Mouse (Mus musculus) 416B (cell line): ENCODE data around the gene Map7.
A peak's percentile ranks its signal among the peaks of the same experiment; 100 is the strongest.

Source experiments
- DNase-seq: peaks from one replicate; pipeline ENCODE4 v3.0.0; 2011; ENCODE audit warnings: low read depth

Gene Map7

GRCm38 (mm10) chr10:20186800-20187273 lies 38.6 kb downstream of the Map7 start:
- DNase-seq, result peak; percentile 40

- DNase-seq, result no peak
Measured at GRCm38 (mm10) chr10:20190139-20190747, 42.0 kb downstream of the Map7 start.

GRCm38 (mm10) chr10:20194847-20195540 lies 46.7 kb downstream of the Map7 start:
- no peak for DNase-seq

GRCm38 (mm10) chr10:20197039-20197438 lies 48.8 kb downstream of the Map7 start:
- peak; percentile 51 for DNase-seq

- peak; percentile 48 for DNase-seq
Measured at GRCm38 (mm10) chr10:20198968-20199737, 50.9 kb downstream of the Map7 start.

GRCm38 (mm10) chr10:20201236-20201635 lies 53.0 kb downstream of the Map7 start:
- DNase-seq, result no peak

GRCm38 (mm10) chr10:20202171-20202570 lies 53.9 kb downstream of the Map7 start:
- DNase-seq, result no peak

- DNase-seq, result no peak
Measured at GRCm38 (mm10) chr10:20202818-20203217, 54.5 kb downstream of the Map7 start.

GRCm38 (mm10) chr10:20203502-20203901 lies 55.2 kb downstream of the Map7 start:
- DNase-seq, result no peak

- peak; percentile 46 for DNase-seq
Measured at GRCm38 (mm10) chr10:20204696-20205431, 56.6 kb downstream of the Map7 start.

GRCm38 (mm10) chr10:20206966-20207365 lies 58.7 kb downstream of the Map7 start:
- no peak for DNase-seq

GRCm38 (mm10) chr10:20209609-20210341 lies 61.5 kb downstream of the Map7 start:
- DNase-seq, result no peak

GRCm38 (mm10) chr10:20214418-20214817 lies 66.1 kb downstream of the Map7 start:
- no peak for DNase-seq

GRCm38 (mm10) chr10:20216982-20217381 lies 68.7 kb downstream of the Map7 start:
- DNase-seq, result no peak

- peak; percentile 80 for DNase-seq
Measured at GRCm38 (mm10) chr10:20218866-20219265, 70.6 kb downstream of the Map7 start.

- peak; percentile 98 for DNase-seq
Measured at GRCm38 (mm10) chr10:20219538-20219937, 71.3 kb downstream of the Map7 start.

- DNase-seq, result peak; percentile 44
Measured at GRCm38 (mm10) chr10:20220443-20221071, 72.3 kb downstream of the Map7 start.

GRCm38 (mm10) chr10:20222011-20222410 lies 73.7 kb downstream of the Map7 start:
- DNase-seq, result no peak

GRCm38 (mm10) chr10:20226728-20227127 lies 78.5 kb downstream of the Map7 start:
- DNase-seq, result no peak

GRCm38 (mm10) chr10:20230026-20230425 lies 81.8 kb downstream of the Map7 start:
- DNase-seq, result peak; percentile 13

- DNase-seq, result peak; percentile 90
Measured at GRCm38 (mm10) chr10:20233451-20233850, 85.2 kb downstream of the Map7 start.
